Mouse (Mus musculus): ENCODE measurements around the gene Ap2a2. TPM values are rescaled to one million over a fixed set of nuclear protein-coding genes. Genes with fewer than 3 reads are reported as not detected.
"Not testable (repeated sequence)": the region's sequence is repeated elsewhere in the genome, so short reads cannot be mapped to it uniquely, and the experiment has no call there.

The Ap2a2 gene
- total RNA-seq, 2 experiments from 2014 or later, result 199 to 214 TPM

DNA sequence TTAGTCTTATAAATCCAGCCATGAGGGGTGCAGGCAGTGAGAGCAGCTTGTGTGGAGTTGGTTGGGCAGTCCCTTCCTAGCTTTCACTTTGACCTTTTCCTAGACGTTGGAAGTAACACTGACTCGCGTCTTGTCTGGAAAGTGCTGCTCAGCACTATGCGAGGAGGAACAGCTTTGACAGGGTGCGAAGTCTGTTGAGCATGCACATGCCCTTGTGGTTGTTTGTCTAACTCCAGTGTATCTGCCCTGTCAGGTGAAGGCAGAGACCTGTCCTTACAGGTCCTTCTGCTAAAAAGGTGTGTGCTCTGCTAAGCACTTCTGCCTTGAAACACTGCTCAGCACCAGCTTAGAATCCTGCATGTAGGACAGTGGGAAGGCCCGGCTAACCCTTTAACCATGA is 26.9 kb downstream of the Ap2a2 start:
- intact Hi-C loops (cut with DNase I), result no loop called here

DNA sequence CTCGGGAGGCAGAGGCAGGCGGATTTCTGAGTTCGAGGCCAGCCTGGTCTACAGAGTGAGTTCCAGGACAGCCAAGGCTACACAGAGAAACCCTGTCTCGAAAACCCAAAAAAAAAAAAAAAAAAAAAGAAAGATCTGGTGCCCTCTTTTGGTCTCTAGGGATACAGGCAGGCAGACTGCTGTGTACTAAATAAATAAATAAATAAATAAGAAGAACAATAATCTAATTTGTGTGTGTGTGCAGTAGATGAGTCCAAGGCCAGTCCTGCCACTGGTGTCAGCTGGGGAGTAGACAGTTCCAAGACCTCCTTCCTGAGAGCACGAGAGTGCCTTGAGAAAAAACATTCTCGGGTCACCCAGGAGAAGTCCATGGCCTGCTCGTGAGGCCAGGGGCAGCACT is 28.3 kb downstream of the Ap2a2 start:
- intact Hi-C loops (cut with DNase I); DNase-seq (ENCODE audit: low spot score in 2 of 2): not testable (repeated sequence)

More for the DNA sequence above, 26.9 kb downstream of the Ap2a2 start:
- DNase-seq (ENCODE audit: low spot score in 2 of 2), result no peak

DNA sequence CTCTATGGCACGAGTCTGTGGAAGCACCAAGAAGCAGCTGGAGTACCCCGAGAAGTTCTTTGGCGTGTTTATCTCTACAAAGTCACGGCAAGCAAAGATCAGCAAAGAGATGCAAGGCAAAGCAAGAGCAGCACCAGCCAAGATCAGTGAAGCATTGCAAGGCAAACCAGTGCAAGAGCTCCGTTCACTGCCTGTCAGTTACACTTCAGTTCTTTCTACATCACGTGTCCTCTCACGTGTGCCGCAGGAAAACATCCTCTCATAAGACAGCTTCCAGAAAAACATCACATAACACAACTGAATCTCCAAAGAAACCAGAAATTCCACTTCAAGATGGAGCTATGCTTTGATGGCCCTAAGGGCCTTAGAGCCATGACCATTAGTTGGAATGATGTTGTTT is 29.0 kb downstream of the Ap2a2 start:
- intact Hi-C loops (cut with DNase I), result no loop called here
- DNase-seq (ENCODE audit: low spot score in 2 of 2), result no peak

DNA sequence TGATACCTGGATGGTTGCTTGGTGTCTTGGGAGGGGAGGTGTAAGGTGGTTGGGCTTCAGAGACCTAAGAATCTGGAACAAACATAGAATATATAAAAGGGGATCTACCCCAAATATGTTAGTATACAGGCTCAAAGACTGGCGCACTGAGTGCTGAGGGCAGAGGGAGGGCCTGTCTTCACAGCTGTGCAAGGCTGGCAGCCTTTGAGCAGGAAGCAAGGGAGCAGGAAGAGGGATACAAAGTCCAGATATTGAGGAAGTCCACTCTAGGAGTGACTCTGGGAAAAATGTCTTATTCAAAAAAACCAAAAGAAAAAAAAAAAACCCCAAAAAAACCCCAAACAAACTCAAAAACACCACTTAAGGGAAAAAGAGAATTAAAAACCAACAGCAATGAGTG is 30.1 kb downstream of the Ap2a2 start:
- intact Hi-C loops (cut with DNase I), result no loop called here
- no peak for DNase-seq (ENCODE audit: low spot score in 2 of 2)

DNA sequence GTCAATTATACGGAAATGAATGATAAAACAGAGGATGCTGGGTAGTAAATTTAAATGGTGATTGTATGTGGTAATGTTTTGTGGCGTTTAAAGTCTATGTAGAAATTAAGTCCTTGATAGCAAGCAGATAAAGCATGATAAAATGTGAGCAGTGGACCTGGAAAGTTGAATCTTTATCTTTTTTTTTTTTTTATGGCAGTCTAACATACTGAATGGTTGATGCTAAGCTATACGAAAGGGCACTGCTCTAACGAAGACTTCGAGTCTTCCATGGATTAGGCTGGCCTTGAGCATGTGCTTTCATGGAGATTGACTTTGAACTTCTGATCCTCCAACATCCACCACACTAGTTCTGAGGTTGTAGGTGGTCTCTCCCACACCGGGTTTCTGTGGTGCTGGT is 31.1 kb downstream of the Ap2a2 start:
- no peak for DNase-seq (ENCODE audit: low spot score in 2 of 2)
- intact Hi-C loops (cut with DNase I), result no loop called here

DNA sequence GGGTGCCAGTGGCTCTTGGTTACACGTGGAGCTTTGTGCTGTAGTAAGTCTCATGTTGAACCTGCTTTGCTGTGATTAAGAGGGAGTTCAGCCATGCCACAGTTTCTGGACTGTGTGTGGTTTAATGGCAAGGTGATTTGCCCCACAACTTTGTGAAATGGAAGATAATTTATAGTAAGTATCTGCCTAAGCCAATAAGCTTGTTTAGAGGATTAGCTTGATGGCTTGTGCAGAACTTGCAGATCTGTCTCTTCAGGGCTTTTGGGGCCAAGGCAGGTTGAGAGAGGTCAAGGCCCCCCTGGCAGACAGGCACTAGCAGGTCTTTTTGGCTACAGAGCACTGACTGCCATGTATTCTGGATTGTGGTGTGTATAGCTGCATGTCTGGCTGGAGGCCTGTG is 35.0 kb downstream of the Ap2a2 start:
- no peak for DNase-seq (ENCODE audit: low spot score in 2 of 2)
- intact Hi-C loops (cut with DNase I), result no loop called here

DNA sequence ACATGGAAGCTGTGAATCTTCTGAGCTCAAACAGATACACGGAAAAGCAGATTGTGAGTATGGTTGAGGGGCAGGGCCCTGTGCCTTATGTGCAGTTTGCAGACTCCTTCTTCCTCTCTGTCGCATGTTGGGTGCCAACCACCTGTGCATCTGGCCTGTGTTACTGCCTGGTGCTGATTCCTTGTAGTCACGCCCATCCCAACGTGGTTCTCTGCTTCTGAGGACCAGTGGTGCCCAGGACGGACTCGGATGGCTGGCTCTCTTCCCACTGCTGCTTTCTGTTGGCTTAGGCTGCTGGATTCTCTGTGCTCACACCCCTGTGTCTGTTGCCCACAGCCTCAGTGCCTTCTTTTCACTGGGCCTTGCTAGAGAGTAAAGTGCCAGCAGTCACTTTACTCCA is 35.6 kb downstream of the Ap2a2 start:
- intact Hi-C loops (cut with DNase I), result no loop called here
- DNase-seq (ENCODE audit: low spot score in 2 of 2), result no peak

DNA sequence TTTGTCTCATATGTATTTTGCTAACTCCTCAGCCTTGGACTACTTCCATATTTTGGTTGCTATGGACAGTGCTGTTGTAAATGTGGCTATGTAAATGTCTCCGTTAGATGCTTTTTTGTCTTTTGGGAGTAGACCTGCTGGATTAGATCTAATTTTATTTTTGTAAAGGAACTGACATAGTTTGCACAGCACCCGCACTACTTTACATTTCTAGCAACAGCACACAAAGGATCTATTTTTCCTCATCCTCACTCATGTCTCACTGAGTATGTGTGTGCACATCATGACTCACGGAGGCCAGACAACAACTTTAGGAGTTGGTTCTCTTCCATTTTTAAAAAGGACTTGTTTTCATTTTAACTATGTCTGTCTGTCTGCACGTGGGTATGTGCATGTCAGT is 45.7 kb downstream of the Ap2a2 start:
- peak; percentile 17 to 24 for DNase-seq (ENCODE audit: low spot score in 2 of 2)
- intact Hi-C loops (cut with DNase I), result loop anchor here (2.0 to 5.0 kb wide), 2 partner anchors 45 to 67 kb away; partner anchors contain the start of gene Ap2a2

DNA sequence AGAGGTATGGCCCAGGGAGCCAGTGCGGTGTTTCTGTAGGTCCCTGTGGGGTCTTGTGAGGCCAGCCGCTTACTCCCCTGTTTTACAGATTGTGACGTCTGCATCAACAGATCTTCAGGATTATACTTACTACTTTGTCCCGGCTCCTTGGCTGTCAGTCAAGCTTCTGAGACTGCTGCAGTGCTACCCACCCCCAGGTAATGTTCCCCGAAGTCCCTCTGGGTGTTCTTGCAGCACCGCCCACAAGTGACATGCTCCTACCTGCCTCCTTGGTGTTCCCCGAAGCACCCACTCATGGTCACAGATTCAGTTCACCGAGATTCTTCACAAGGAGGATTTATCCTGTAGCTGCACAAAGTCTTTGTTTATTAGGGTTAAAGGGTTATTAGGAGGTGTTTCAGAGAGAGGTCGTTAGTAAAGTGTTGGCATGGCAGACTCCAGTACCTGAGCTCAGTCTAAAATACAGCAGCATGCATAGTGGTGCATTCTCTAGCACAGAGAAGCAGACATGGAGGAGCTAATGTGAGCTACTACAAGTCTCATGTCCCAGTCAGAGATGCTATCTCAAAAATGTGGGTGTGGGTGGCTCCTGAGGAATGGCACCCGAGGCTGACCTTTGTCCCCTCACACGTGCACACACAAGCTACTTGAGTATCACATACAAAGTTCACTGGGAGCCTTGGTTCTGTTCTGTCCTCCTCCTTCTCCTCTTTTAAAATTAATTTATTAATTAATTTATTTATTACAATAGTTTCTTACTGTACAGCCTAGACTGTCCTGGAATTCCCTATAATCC is 47.9 kb downstream of the Ap2a2 start:
- peak in 1 of 2 experiments; percentile 36 for DNase-seq (ENCODE audit: low spot score in 2 of 2)

DNA sequence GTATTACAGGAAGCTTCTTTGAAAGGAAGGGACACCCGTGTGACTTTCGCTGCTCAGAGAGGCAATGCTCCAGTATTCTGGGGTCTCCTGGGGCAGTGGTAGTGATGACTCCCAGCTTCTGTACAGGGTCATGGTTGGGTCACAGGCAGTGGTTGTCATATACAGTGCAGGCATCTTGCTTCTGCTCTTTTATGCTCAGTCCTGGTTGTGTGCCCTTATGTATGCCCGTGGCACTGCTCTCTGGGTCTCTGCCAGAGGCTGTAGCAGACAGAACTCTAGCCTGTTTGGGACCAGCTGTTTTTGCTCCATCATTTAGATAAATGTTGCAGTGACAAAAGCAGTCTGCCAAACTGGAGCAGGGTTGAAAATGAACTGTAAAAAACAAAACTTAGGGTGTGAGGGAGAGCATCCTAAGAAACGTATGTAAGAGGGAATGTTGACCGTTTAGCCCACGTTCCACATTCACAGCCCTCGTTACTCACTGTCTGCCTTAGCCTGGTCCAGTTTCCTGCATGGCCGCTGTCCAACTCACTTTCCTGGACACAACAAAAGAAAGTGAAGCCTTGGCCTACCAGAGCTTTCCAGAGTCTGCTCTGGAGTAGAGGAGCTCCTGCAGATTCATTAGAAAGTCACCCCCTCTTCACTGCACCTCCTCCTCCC is 49.9 kb downstream of the Ap2a2 start:
- intact Hi-C loops (cut with DNase I), result no loop called here
- no peak for DNase-seq (ENCODE audit: low spot score in 2 of 2)

More for the DNA sequence above, 47.9 kb downstream of the Ap2a2 start:
- intact Hi-C loops (cut with DNase I), result loop anchor here (2.0 to 5.0 kb wide), 2 partner anchors 48 to 69 kb away; partner anchors contain the start of gene Ap2a2

DNA sequence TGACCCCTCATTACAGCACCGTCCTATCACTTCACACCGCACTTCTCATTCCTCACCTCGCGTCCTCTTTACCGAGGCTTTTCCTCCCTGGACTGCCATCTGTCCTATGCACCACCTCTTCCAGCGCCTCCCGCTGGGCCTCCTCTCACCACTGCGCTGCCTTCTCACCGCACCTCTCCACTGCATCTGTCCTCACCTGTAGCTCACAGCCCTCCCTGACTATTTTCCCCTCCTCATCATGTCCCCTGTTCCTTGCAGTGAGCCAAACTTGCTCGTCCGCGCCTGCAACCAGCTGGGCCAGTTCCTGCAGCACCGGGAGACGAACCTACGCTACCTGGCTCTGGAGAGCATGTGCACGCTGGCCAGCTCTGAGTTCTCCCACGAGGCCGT is 50.4 kb downstream of the Ap2a2 start:
- intact Hi-C loops (cut with DNase I), result no loop called here
- DNase-seq (ENCODE audit: low spot score in 2 of 2), result no peak

DNA sequence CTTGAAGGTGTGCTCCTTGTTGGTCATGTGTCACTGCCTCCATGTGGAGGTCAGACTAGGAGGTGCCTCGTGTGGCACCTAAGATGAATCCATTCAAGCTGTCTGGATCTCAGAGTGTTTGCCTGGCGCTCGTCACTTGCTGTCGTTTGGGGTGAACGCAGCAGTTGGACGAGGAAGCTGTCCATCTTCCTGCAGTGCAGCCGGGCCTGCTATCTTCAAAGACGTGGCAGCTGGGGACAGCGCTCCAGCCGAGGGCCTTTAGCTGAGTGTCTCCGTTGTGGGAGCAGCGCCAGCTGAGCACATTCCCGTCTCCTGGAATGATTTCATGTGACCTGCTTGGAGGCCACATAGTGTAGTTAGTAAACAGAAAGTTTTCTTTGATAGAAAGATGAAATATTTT is 50.8 kb downstream of the Ap2a2 start:
- no peak for DNase-seq (ENCODE audit: low spot score in 2 of 2)
- intact Hi-C loops (cut with DNase I), result no loop called here

DNA sequence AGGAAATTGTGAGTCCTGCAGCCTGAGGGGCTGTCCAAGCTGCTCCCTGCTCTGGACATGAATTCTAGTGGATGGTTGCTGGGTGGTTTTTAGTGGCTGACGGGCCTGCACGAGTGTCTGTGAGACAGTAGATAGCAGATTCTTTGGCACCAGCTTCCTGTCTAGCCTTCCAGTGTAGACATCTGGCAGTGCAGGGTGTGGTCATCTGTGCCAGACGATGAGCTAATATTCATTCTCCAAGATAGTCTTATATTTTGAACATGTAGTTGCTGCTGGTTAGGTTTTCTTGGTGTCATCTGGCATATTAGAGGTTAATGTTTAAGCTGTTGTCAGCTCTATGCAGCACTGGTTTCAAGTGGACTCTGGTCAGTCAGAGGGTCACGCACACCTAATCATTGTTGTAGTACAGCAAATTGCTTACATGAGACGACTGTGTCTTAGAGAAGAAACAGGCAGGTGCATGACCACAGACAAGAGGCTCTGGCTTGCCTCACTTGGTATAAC is 52.4 kb downstream of the Ap2a2 start:
- DNase-seq (ENCODE audit: low spot score in 2 of 2), result no peak
- intact Hi-C loops (cut with DNase I), result no loop called here

DNA sequence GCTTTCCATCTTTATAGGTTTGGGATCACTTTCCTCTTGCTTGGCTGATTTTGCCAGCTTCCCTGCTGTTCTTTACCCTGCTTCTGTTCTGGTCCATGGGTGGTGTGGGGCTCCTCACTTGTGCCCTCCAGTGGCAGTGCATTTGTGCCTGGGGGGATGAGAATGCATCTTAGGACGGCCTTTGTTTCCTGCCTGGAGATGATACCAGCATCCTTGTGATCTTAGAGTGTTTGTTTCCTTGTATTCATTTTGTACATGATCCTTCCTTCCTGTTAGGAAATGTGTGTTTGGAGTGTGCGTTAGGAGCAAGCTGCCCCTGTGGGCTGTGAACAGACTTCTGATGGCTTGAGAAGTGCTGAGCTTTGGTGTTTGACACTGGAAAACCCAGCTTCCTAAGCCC is 62.2 kb downstream of the Ap2a2 start:
- DNase-seq (ENCODE audit: low spot score in 2 of 2), result no peak
- intact Hi-C loops (cut with DNase I), result no loop called here

DNA sequence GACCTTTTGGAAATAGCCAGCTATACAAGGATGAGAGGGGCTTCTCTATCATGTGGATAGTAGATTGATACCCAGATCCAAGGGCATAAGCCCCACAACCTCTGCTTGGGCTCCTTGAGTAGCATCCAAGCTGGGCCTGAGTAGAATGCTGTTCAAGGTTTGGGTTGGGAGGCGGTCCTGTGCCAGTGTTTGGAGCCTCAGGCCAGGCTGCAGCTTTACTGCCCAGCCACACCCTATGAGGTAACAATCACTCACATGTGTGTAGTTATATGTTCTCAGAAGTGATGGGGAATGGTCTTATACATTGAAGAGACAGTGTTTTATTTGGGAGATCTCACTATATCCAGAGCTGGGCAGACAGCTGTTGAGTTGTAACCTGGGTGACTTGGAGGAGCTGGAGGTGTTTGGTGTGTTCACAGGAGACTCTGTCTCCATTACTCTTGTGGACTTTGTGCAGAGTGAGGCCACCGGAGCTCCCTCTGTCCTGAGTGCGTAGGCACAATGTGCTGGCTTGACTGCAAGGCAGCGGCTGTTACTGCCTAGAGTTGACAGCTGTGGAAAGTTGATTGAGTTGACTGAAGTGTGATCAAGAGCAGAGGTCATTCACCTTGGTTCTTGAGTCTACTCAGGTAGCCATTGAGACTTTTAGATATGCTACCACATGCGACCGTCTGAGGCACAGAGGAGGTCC is 63.3 kb downstream of the Ap2a2 start:
- no peak for DNase-seq (ENCODE audit: low spot score in 2 of 2)

DNA sequence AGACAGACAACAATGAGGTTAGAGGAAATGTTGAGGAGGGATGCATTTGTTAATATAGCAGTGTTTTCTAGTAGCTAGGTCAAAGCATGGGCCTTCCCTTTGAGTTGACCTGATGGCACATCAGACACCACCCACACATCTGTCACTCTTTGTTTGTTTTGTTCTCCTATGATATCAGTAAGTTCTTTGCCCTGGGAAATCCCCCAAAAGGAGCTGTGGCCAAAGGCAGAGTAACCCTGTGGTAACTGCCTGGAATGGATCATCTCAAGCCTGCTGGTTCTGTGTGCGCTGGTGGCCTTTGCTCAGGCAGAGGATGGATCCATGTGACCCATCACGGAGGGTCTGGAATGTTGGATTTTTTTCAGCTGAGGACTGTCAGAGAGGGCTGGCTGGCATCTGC is 66.0 kb downstream of the Ap2a2 start:
- intact Hi-C loops (cut with DNase I), result no loop called here

More for the DNA sequence above, 63.3 kb downstream of the Ap2a2 start:
- intact Hi-C loops (cut with DNase I), result no loop called here

DNA sequence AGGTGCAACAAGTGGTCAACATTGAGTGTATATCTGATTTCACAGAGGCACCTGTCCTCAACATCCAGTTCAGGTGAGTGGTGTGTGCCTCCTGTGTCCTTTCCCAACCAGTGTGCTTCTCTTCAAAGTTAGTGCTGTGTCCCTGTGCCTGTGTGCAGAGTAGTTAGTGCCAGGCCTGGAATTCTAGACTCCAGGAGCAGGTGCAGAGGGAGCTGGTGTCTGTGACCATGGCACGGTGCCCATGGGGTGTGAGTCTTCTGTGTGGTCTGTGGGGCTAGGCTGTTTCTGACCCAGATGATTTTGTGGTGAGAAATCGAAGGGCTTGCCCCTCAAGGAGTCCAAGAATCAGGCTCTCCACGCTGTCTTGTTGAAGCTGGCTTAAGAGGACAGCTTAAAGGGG is 67.3 kb downstream of the Ap2a2 start:
- intact Hi-C loops (cut with DNase I), result no loop called here
- no peak for DNase-seq (ENCODE audit: low spot score in 2 of 2)

More for the DNA sequence above, 66.0 kb downstream of the Ap2a2 start:
- no peak for DNase-seq (ENCODE audit: low spot score in 2 of 2)

DNA sequence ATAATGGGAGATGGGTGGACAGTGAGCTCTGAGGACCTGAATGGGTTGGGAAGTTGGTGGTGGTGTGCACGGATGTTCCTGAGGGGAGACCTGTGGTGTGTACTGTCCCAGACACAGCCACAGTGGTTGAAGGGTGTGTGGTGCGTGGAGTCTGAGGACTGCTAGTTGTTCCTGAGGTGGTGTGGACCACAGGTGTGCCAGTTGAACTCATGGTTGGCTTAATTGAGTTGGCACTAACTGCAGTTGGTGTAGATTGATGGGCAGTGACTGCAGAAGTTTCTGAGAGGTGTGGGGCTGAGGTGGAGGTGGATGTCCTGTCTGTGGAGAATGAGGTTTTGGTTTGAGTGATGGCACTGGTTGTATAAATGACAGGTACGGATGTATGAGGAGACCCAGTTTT is 76.1 kb downstream of the Ap2a2 start:
- DNase-seq (ENCODE audit: low spot score in 2 of 2); intact Hi-C loops (cut with DNase I): not testable (repeated sequence)

DNA sequence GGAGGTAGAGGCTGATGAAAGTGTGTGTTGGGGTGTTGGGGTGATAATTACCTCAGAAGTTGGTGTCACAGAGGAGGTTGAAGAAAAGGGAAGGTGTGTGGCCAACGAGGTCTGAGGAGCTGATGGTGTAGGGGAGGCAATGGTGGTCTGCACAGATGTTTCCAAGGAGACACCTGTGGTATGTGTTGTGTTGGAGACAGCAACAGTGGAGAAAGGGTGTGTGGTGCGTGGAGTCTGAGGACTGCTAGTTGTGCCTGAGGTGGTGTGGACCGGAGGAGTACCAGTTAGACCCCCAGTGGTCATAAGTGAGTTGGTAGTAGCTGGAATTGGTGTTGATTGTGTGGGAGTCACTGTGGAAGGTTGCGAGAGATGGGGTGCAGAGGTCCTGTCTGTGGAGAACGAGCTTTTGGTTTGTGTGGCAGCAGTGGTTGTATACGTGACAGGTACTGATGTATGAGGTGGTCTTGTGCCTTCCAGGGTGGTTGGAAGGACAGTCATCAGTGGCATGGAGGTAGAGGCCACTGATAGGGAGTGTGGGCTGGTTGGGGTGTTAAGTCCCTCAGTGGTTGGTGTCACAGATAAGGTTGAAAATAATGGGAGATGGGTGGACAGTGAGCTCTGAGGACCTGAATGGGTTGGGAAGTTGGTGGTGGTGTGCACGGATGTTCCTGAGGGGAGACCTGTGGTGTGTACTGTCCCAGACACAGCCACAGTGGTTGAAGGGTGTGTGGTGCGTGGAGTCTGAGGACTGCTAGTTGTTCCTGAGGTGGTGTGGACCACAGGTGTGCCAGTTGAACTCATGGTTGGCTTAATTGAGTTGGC is 76.8 kb downstream of the Ap2a2 start:
- intact Hi-C loops (cut with DNase I), result not testable (repeated sequence)

More for the DNA sequence above, 76.8 kb downstream of the Ap2a2 start:
- not testable (repeated sequence) for DNase-seq (ENCODE audit: low spot score in 2 of 2)

Data from left cerebral cortex, postnatal 36 days (tissue).